14 mouse cellular contexts compared by ENCODE assay signal in the genomic region with DNA sequence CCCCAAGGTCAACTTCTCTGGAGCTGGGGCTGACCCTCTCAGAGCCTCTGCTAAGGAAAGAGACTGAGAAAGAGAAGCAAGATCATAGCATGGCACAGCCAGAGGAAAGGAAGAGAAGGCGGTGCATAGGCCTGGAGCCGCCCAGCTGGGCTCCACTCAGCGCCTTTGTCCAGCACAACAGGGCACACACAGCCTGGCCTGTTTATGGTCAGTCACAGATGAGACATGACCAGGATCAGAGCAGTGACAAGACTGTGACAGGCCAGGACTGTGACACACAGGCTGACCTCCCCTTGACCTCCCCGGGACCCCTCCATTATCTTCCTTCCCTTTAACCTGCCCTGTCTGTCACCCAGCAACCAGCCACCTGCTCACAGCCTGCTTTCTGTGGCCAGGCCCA.
DNase-seq lines count a peak whose midpoint lies in the region; ATAC-seq and TF ChIP-seq lines count a peak whose summit lies in the region.
"Had no signal": no experiment of that assay in that cellular context is flagged by ENCODE, and none has a peak within 500 bp of the region (broad histone marks: within the 10 kb centered on the region; RNA-seq: fewer than 3 reads in every experiment).

No protein-coding gene starts in this region.

- no peak for TF ChIP-seq CTCF in lung, postnatal 0 days (IDR thresholded peaks at IDR 0.05)

- H3K9me3 ChIP-seq in heart, embryonic 12.5 days (replicated peaks): no peaks in the 10 kb centered on the region
- no peaks in the 10 kb centered on the region for H3K9me3 ChIP-seq in lung, embryonic 15.5 days
- H3K9me3 ChIP-seq in lung, postnatal 0 days (ENCODE audit: low read length): no peaks in the 10 kb centered on the region
- no peaks in the 10 kb centered on the region for H3K9me3 ChIP-seq in embryonic facial prominence, embryonic 10.5 days
- no peaks in the 10 kb centered on the region for H3K9me3 ChIP-seq in neural tube, embryonic 11.5 days (ENCODE audit: control insufficient read depth, low read length)
- H3K9me3 ChIP-seq: stomach, embryonic 15.5 days had no signal

- no peak for TF ChIP-seq EP300 in lung, postnatal 0 days (IDR thresholded peaks at IDR 0.05)

- H3K27ac ChIP-seq in heart, embryonic 12.5 days (ENCODE audit: poor library complexity, severe bottlenecking): peak overlapping the region; percentile 35
- no peak overlapping the region for H3K27ac ChIP-seq in lung, embryonic 15.5 days
- H3K27ac ChIP-seq in lung, postnatal 0 days (ENCODE audit: low read length): no peak overlapping the region
- 0 out of 2 replicates have a peak overlapping the region, but pooled peaks have one; percentile 52 for H3K27ac ChIP-seq in embryonic facial prominence, embryonic 10.5 days (replicated peaks)
- H3K27ac ChIP-seq in neural tube, embryonic 11.5 days (ENCODE audit: low read depth, low read length): no peak overlapping the region
- H3K27ac ChIP-seq: stomach, embryonic 15.5 days had no signal

- H3K27me3 ChIP-seq in heart, embryonic 12.5 days (replicated peaks): no peaks in the 10 kb centered on the region
- H3K27me3 ChIP-seq in lung, embryonic 15.5 days: no peaks in the 10 kb centered on the region
- no peaks in the 10 kb centered on the region for H3K27me3 ChIP-seq in lung, postnatal 0 days (replicated peaks; ENCODE audit: insufficient read depth, low read length)
- H3K27me3 ChIP-seq in embryonic facial prominence, embryonic 10.5 days (replicated peaks; ENCODE audit: low read depth, poor library complexity, severe bottlenecking): no peaks in the 10 kb centered on the region; the same call in 1 of the 2 replicates
- no peaks in the 10 kb centered on the region for H3K27me3 ChIP-seq in neural tube, embryonic 11.5 days (ENCODE audit: control insufficient read depth, insufficient read depth, low read length)
- H3K27me3 ChIP-seq: stomach, embryonic 15.5 days had no signal

- no peak for DNase-seq in heart, postnatal 4 days
- no peak for DNase-seq in lung, postnatal 0 days (ENCODE audit: low spot score)
- DNase-seq in embryonic facial prominence, embryonic 10.5 days (ENCODE audit: low spot score): no peak
- DNase-seq in neural tube, embryonic 11.5 days (ENCODE audit: low spot score): no peak
- DNase-seq in gastrocnemius, postnatal 10 days: no peak
- DNase-seq: adrenal gland, postnatal 25 days; gastrocnemius, postnatal 14 days; lung, embryonic 14.5 days; thymus, postnatal 25 days had no signal

- WGBS in heart, embryonic 12.5 days: 43% methylated on average over 4 of the region's 4 CpGs
- 70% methylated on average over 4 of the region's 4 CpGs for WGBS in lung, embryonic 15.5 days
- 67% methylated on average over 4 of the region's 4 CpGs for WGBS in lung, postnatal 0 days
- 41% methylated on average over 4 of the region's 4 CpGs for WGBS in embryonic facial prominence, embryonic 10.5 days
- WGBS in neural tube, embryonic 11.5 days: 31% methylated on average over 4 of the region's 4 CpGs

- H3K9ac ChIP-seq in heart, embryonic 12.5 days: no peak overlapping the region; the same call in 1 of the 2 replicates
- H3K9ac ChIP-seq in lung, embryonic 15.5 days: no peak overlapping the region
- no peak overlapping the region for H3K9ac ChIP-seq in lung, postnatal 0 days (replicated peaks; ENCODE audit: low read depth)
- H3K9ac ChIP-seq in neural tube, embryonic 11.5 days (ENCODE audit: low read length): no peak overlapping the region
- H3K9ac ChIP-seq: lung, embryonic 14.5 days; stomach, embryonic 15.5 days had no signal

- H3K4me2 ChIP-seq in heart, embryonic 12.5 days: no peak overlapping the region
- no peak overlapping the region for H3K4me2 ChIP-seq in lung, embryonic 15.5 days
- H3K4me2 ChIP-seq in lung, postnatal 0 days (replicated peaks; ENCODE audit: low read depth, low read length): no peak overlapping the region
- no peak overlapping the region for H3K4me2 ChIP-seq in neural tube, embryonic 11.5 days (ENCODE audit: low read depth)
- H3K4me2 ChIP-seq: lung, embryonic 14.5 days; stomach, embryonic 15.5 days had no signal

- H3K4me1 ChIP-seq in heart, embryonic 12.5 days (replicated peaks): peaks cover 40% of the 10 kb centered on the region
- no peaks in the 10 kb centered on the region for H3K4me1 ChIP-seq in lung, embryonic 15.5 days
- no peaks in the 10 kb centered on the region for H3K4me1 ChIP-seq in lung, postnatal 0 days (ENCODE audit: insufficient read depth, low read depth, low read length)
- peaks cover 41% of the 10 kb centered on the region for H3K4me1 ChIP-seq in embryonic facial prominence, embryonic 10.5 days
- H3K4me1 ChIP-seq in neural tube, embryonic 11.5 days (ENCODE audit: control insufficient read depth, insufficient read depth, low read length): peaks cover 5% of the 10 kb centered on the region; the same call in 1 of the 2 replicates
- H3K4me1 ChIP-seq: stomach, embryonic 15.5 days had no signal

- no peaks in the 10 kb centered on the region for H3K36me3 ChIP-seq in heart, embryonic 12.5 days
- no peaks in the 10 kb centered on the region for H3K36me3 ChIP-seq in lung, embryonic 15.5 days
- no peaks in the 10 kb centered on the region for H3K36me3 ChIP-seq in lung, postnatal 0 days (ENCODE audit: insufficient read depth, low read length)
- H3K36me3 ChIP-seq in embryonic facial prominence, embryonic 10.5 days (replicated peaks): no peaks in the 10 kb centered on the region
- no peaks in the 10 kb centered on the region for H3K36me3 ChIP-seq in neural tube, embryonic 11.5 days (ENCODE audit: control insufficient read depth, insufficient read depth, low read length)
- H3K36me3 ChIP-seq: stomach, embryonic 15.5 days had no signal

- no peak overlapping the region for H3K4me3 ChIP-seq in heart, embryonic 12.5 days
- H3K4me3 ChIP-seq in lung, embryonic 15.5 days: no peak overlapping the region
- H3K4me3 ChIP-seq in lung, postnatal 0 days (ENCODE audit: low read depth, low read length): no peak overlapping the region
- no peak overlapping the region for H3K4me3 ChIP-seq in embryonic facial prominence, embryonic 10.5 days
- H3K4me3 ChIP-seq in neural tube, embryonic 11.5 days (ENCODE audit: low read depth, low read length): no peak overlapping the region
- H3K4me3 ChIP-seq: stomach, embryonic 15.5 days had no signal

- ATAC-seq in heart, embryonic 12.5 days (ENCODE audit: insufficient number of reproducible peaks, low FRiP score): no peak; the same call in 1 of the 2 replicates
- peak; percentile 35; the same call in 1 of the 2 replicates for ATAC-seq in lung, embryonic 15.5 days (ENCODE audit: borderline replicate concordance, extremely low read depth, low FRiP score, low TSS enrichment)
- ATAC-seq in lung, postnatal 0 days: no peak
- ATAC-seq in neural tube, embryonic 11.5 days (ENCODE audit: insufficient read depth, low FRiP score, low TSS enrichment): peak; percentile 47; the same call in 1 of the 2 replicates
- ATAC-seq in inflammation-experienced regulatory T-cells, adult 6 months: no peak
- ATAC-seq: intestine, embryonic 16.5 days had no signal

Comparison
In these comparisons a context has a peak if more than half of its experiments do, and no peak if none do; other contexts are left out.
1. ATAC-seq: peak in lung, embryonic 15.5 days (single experiment) and neural tube, embryonic 11.5 days (single experiment); none in heart, embryonic 12.5 days (single experiment), lung, postnatal 0 days (single experiment) and inflammation-experienced regulatory T-cells, adult 6 months (single experiment).
2. H3K27ac ChIP-seq: peak in heart, embryonic 12.5 days (single experiment) and embryonic facial prominence, embryonic 10.5 days (single experiment); none in lung, embryonic 15.5 days (single experiment), lung, postnatal 0 days (single experiment) and neural tube, embryonic 11.5 days (single experiment).